Mouse (Mus musculus) thymus, postnatal 0 days (tissue): ENCODE results near the gene Prss42. TPM values are rescaled to one million over a fixed set of nuclear protein-coding genes. Genes with fewer than 3 reads are reported as not detected.
"Not testable (repeated sequence)": the region's sequence is repeated elsewhere in the genome, so short reads cannot be mapped to it uniquely, and the experiment has no call there.

Experiments
- DNase-seq: peaks from one replicate; pipeline ENCODE4 v3.0.0-alpha.2; 2015; ENCODE audit warnings: low spot score
- polyA plus RNA-seq: library from polyadenylated mRNA; unstranded; fragments of >200 nt; fragmentation: Nextera tagmentation; extraction: Ambion mirVana; gene quantifications from 2 replicates; pipeline ENCODE4 v1.2.1, GENCODE M21; 2015

Prss42 gene
- polyA plus RNA-seq, 1 experiment from 2014 or later: not detected

- DNase-seq: no peak
Measured at GRCm38 (mm10) chr9:110788169-110788568, 9.8 kb upstream of the Prss42 start.

- no peak for DNase-seq
Measured at GRCm38 (mm10) chr9:110790462-110790861, 7.5 kb upstream of the Prss42 start.

- no peak for DNase-seq
Measured at GRCm38 (mm10) chr9:110797013-110797412, 953 bp upstream of the Prss42 start.

- DNase-seq: no peak
Measured at GRCm38 (mm10) chr9:110800834-110801479, 3.0 kb downstream of the Prss42 start.

GRCm38 (mm10) chr9:110803294-110803693, 5.3 kb downstream of the Prss42 start:
- no peak for DNase-seq

GRCm38 (mm10) chr9:110810051-110810450, 12.1 kb downstream of the Prss42 start:
- no peak for DNase-seq

- DNase-seq: no peak
Measured at GRCm38 (mm10) chr9:110813789-110814188, 15.8 kb downstream of the Prss42 start, which contains the start of gene Prss44. Gene Prss44 (plus strand): TSS chr9:110813994.

- DNase-seq: not testable (repeated sequence)
Measured at GRCm38 (mm10) chr9:110820546-110820945, 22.6 kb downstream of the Prss42 start.

GRCm38 (mm10) chr9:110821436-110821835, 23.5 kb downstream of the Prss42 start:
- DNase-seq: no peak

GRCm38 (mm10) chr9:110825426-110825825, 27.5 kb downstream of the Prss42 start:
- DNase-seq: no peak

- peak; percentile 48 for DNase-seq
Measured at GRCm38 (mm10) chr9:110825832-110826231, 27.9 kb downstream of the Prss42 start.

GRCm38 (mm10) chr9:110826390-110826789, 28.4 kb downstream of the Prss42 start, which contains the start of gene Prss43:
Gene Prss43 (plus strand): TSS chr9:110826690.
- no peak for DNase-seq

GRCm38 (mm10) chr9:110833021-110833420, 35.1 kb downstream of the Prss42 start:
- DNase-seq: peak; percentile 26

- no peak for DNase-seq
Measured at GRCm38 (mm10) chr9:110834411-110834810, 36.4 kb downstream of the Prss42 start, which contains the start of gene Prss45. Gene Prss45 (plus strand): TSS chr9:110834588.

GRCm38 (mm10) chr9:110834961-110835360, 37.0 kb downstream of the Prss42 start:
- no peak for DNase-seq

GRCm38 (mm10) chr9:110836112-110836511, 38.1 kb downstream of the Prss42 start:
- DNase-seq: no peak

- no peak for DNase-seq
Measured at GRCm38 (mm10) chr9:110840905-110841304, 42.9 kb downstream of the Prss42 start.

- no peak for DNase-seq
Measured at GRCm38 (mm10) chr9:110841438-110841837, 43.5 kb downstream of the Prss42 start.

GRCm38 (mm10) chr9:110844206-110844605, 46.2 kb downstream of the Prss42 start, which contains the start of gene Prss46:
Gene Prss46 (plus strand): TSS chr9:110844506.
- no peak for DNase-seq

GRCm38 (mm10) chr9:110849162-110849561, 51.2 kb downstream of the Prss42 start:
- DNase-seq: no peak
